Mouse (Mus musculus): ENCODE data around the gene Fastkd3.

DNA sequence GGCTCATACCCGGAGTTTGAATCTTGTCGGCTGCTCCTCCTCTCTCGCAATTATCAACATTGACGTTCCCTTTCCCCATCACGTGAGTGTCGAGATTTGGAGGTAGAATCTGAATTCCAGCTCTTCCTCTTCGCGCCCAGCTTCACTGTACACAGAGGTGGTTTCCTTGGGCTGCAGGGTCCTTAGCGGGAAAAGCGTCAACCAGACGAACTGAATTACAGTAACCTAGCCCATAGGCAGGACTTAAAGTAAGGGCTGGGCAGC lies 415 bp downstream of the Fastkd3 start:
- TF ChIP-seq EP300 (IDR thresholded peaks at IDR 0.05; ENCODE audit: low read depth) (no peak), CTCF (IDR thresholded peaks at IDR 0.05; ENCODE audit: low read depth) (no peak)
